Mouse (Mus musculus) heart, embryonic 12.5 days (tissue): ENCODE data around the gene Mical3. TPM values are rescaled to one million over a fixed set of nuclear protein-coding genes. Genes with fewer than 3 reads are reported as not detected.

Source experiments
- ATAC-seq: fragments of 200-750 bp; cut with Nextera tagmentation; 2 replicates; pipeline ENCODE4 v1.8.0; 2017; ENCODE audit warnings: moderate TSS enrichment, moderate library complexity; ENCODE audit not compliant: insufficient number of reproducible peaks, low FRiP score
- H3K27ac ChIP-seq: fragments of 300-500 bp; sonication (generic); 2 replicates; pipeline ENCODE4 v1.5.1; 2016; ENCODE audit warnings: mild to moderate bottlenecking, moderate library complexity; ENCODE audit not compliant: poor library complexity, severe bottlenecking
- H3K27me3 ChIP-seq: fragments of 300-500 bp; sonication (generic); replicated peaks from 2 replicates; pipeline ENCODE4 v1.6.1; 2016; ENCODE audit warnings: mild to moderate bottlenecking, moderate library complexity
- H3K36me3 ChIP-seq: fragments of 300-500 bp; sonication (generic); 2 replicates; pipeline ENCODE4 v1.6.1; 2016; ENCODE audit warnings: mild to moderate bottlenecking, moderate library complexity
- H3K4me1 ChIP-seq: fragments of 300-500 bp; sonication (generic); replicated peaks from 2 replicates; pipeline ENCODE4 v1.6.1; 2016; ENCODE audit warnings: mild to moderate bottlenecking
- H3K4me2 ChIP-seq: fragments of 300-500 bp; sonication (generic); 2 replicates; pipeline ENCODE4 v1.6.1; 2016; ENCODE audit warnings: mild to moderate bottlenecking, moderate library complexity
- H3K4me3 ChIP-seq: fragments of 300-500 bp; sonication (generic); 2 replicates; pipeline ENCODE4 v1.5.1; 2016; ENCODE audit warnings: mild to moderate bottlenecking
- H3K9ac ChIP-seq: fragments of 300-500 bp; sonication (generic); 2 replicates; pipeline ENCODE4 v1.6.1; 2016; ENCODE audit warnings: mild to moderate bottlenecking, moderate library complexity
- H3K9me3 ChIP-seq: fragments of 300-500 bp; sonication (generic); replicated peaks from 2 replicates; pipeline ENCODE4 v1.6.1; 2016; ENCODE audit warnings: mild to moderate bottlenecking, moderate library complexity
- WGBS: fragments of 180-500 bp; shearing (Covaris S2); methylation state at CpG from one replicate; pipeline ENCODE4 v1.1.7; 2016; 5-methylcytosine and 5-hydroxymethylcytosine counted together
- polyA plus RNA-seq: library from polyadenylated mRNA; unstranded; fragments of >200 nt; fragmentation: Nextera tagmentation; extraction: Ambion mirVana; gene quantifications from 2 replicates; pipeline ENCODE4 v1.2.1, GENCODE M21; 2016

Mical3 gene
- polyA plus RNA-seq, 1 experiment from 2014 or later, result 37.4 TPM

GRCm38 (mm10) chr6:121109181-121109981 is 21.4 kb downstream of the Mical3 start:
- peak; percentile 30 for ATAC-seq
- under 1% methylated on average over 49 of the region's 52 CpGs for WGBS
- Histone ChIP-seq H3K27me3 (no peaks in the 10 kb centered on the region), H3K4me3 (peak overlapping the region; percentile 97), H3K4me1 (peaks cover 58% of the 10 kb centered on the region), H3K4me2 (peak overlapping the region; percentile 71), H3K9ac (peak overlapping the region; percentile 98), H3K9me3 (no peaks in the 10 kb centered on the region), H3K27ac (peak overlapping the region; percentile 91), H3K36me3 (peaks cover 21% of the 10 kb centered on the region)

DNA sequence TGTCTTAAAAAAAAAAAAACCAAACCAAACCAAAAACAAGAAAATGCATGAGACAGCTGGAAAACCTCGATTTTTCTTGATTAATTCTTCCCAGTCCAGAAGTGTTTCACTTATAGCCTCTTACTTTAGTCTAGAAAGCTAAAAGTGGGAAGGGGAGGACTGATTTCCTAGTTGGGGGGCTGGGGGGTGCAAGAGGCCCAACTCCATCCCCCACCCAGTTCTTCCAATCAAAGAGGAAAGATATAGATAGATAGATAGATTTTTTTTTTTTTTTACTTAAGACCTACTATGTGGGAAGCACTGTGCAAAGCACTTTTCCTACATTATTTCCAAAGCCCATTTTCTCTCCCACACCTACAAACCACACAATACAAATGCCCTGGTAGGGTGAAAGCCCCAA is 22.7 kb downstream of the Mical3 start:
- 48% methylated on average over 1 of the region's 1 CpGs for WGBS
- peak overlapping the region; percentile 97 for H3K4me3 ChIP-seq
- peaks cover 71% of the 10 kb centered on the region for H3K4me1 ChIP-seq
- no peaks in the 10 kb centered on the region for H3K27me3 ChIP-seq
- peak overlapping the region; percentile 71 for H3K4me2 ChIP-seq
- no peak overlapping the region for H3K27ac ChIP-seq
- peaks cover 25% of the 10 kb centered on the region for H3K36me3 ChIP-seq
- peak overlapping the region; percentile 98; the same call in 1 of the 2 replicates for H3K9ac ChIP-seq
- no peaks in the 10 kb centered on the region for H3K9me3 ChIP-seq
- no peak for ATAC-seq

DNA sequence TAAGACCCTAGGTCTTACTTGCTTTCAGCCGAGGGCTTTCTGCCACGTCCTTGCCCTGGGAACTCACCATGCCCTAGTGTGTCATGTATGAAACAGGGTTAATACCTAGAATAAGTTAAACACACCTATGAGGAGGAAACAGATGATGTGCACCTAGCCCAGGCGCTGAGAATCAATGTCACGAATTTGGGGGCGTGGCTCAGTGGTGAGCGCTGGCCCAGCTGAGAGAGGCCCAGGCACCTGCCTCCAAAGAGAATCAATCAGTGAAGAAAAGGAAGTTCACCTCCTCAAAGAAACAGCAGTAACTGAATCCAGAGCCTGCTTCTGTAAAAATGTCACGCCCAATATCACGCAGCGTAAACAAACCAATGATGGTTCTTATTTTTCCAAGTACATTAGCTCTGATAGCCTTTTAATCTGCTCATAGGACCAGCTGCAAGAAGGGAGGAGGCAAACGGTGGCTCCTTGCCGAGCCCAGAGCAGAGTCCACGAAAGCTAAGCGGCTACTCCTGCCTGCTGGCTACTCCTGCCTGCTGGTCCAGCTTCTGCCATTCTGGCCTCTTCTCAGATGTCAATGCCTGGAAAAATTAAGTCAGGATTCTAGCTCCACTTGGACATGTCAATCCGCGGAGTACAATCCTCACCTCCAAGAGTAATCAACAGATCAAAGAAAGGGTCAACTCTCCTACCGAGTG is 23.9 kb downstream of the Mical3 start:
- no peak overlapping the region for H3K4me2 ChIP-seq
- H3K4me1 ChIP-seq, result peaks cover 72% of the 10 kb centered on the region
- WGBS, result 88% methylated on average over 16 of the region's 16 CpGs

DNA sequence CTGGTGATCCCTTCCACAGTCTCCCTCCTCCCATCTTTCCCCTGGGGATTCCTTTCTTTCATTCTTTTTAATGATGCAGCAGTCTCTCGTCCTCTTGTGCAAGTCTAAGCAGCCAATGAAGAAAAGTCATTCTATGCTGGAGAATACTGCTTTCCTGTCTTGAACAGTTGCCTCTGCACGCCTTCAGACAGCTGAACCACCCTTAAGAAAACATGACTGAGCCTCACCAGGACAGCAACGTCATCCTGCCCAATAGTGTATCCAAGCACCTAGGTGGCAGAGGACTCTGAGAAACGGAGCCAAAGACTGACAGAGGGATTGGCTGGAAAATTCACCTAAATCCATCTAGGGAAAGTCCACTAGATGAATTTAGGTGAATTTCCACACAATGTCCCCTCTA is 25.1 kb downstream of the Mical3 start:
- H3K27ac ChIP-seq, result no peak overlapping the region
- no peak overlapping the region for H3K9ac ChIP-seq
- no peak overlapping the region for H3K4me2 ChIP-seq
- peaks cover 74% of the 10 kb centered on the region for H3K4me1 ChIP-seq
- 53% methylated on average over 4 of the region's 4 CpGs for WGBS
- no peak for ATAC-seq
- peaks cover 25% of the 10 kb centered on the region for H3K36me3 ChIP-seq
- no peak overlapping the region for H3K4me3 ChIP-seq
- H3K9me3 ChIP-seq, result no peaks in the 10 kb centered on the region
- H3K27me3 ChIP-seq, result no peaks in the 10 kb centered on the region

More for the DNA sequence above, 23.9 kb downstream of the Mical3 start:
- H3K4me3 ChIP-seq, result no peak overlapping the region
- H3K9me3 ChIP-seq, result no peaks in the 10 kb centered on the region
- no peak overlapping the region for H3K9ac ChIP-seq
- no peak for ATAC-seq
- H3K27ac ChIP-seq, result no peak overlapping the region
- H3K36me3 ChIP-seq, result peaks cover 25% of the 10 kb centered on the region
- H3K27me3 ChIP-seq, result no peaks in the 10 kb centered on the region

DNA sequence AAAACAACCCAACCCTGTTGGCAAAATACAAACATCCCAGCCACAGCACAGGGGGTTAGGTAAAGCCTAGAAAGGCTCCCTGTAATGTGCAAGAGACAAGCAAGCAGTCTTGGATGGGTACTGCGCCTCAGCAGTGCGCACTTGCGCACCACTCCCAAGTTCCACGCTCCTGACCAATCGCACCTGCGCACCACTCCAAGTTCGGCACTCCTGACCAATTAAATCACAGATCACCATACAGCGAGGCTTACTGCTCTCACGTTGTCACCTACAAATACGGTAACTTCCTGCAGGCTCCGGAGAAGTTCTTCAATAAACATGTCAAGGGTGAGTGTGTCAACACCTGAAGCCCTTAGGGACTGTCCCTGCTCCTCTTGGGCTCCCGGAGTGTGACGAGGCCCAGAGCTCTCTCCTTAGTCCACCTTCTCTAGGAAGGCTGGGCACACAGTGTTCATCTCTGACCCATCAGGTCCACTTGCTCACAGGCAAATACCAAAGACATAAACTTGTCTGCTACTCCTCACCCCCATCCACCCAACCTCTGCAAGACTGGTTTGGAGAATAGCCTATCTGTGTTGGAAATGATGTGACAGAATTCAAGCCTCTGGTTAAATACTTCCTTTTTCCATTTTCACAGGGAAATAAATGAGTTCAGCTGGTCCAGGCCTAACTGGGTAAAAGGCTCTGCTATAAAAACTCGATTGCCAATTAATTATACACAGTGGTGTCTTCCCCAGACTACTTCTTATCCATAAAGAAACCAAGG is 27.2 kb downstream of the Mical3 start:
- Histone ChIP-seq H3K36me3 (peaks cover 25% of the 10 kb centered on the region), H3K4me2 (no peak overlapping the region), H3K27me3 (no peaks in the 10 kb centered on the region), H3K4me3 (no peak overlapping the region), H3K9me3 (no peaks in the 10 kb centered on the region), H3K9ac (no peak overlapping the region), H3K4me1 (peaks cover 85% of the 10 kb centered on the region), H3K27ac (no peak overlapping the region)
- 66% methylated on average over 14 of the region's 14 CpGs for WGBS
- ATAC-seq, result no peak

- H3K4me2 ChIP-seq, result no peak overlapping the region
- H3K4me1 ChIP-seq, result peaks cover 85% of the 10 kb centered on the region
Observed at GRCm38 (mm10) chr6:121102941-121103340, 27.9 kb downstream of the Mical3 start.

DNA sequence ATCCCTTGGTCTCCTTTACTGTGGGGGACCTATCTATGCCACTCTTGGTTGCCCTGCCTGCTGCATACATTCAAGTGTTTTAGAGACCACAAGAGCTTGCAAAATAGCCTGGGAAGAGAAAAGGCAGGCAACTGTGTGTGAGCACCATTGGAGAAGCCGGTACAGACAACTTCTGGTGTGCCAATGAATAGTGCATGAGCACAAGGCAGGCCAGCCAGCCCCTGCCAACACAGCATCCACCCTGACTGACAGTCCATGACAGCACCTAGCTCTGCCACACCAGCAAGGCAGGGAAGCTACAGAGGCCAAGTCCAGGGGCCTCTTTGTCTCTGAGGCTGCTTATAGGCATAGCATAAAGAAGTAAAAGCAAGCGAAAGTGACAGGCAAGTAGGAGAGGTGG is 28.7 kb downstream of the Mical3 start:
- 91% methylated on average over 2 of the region's 2 CpGs for whole genome bisulfite sequencing
- Histone ChIP-seq H3K4me2 (no peak overlapping the region), H3K27ac (no peak overlapping the region), H3K4me1 (peaks cover 93% of the 10 kb centered on the region), H3K9me3 (no peaks in the 10 kb centered on the region), H3K4me3 (no peak overlapping the region), H3K36me3 (peaks cover 18% of the 10 kb centered on the region), H3K9ac (no peak overlapping the region), H3K27me3 (no peaks in the 10 kb centered on the region)
- no peak for ATAC-seq

More at GRCm38 (mm10) chr6:121102941-121103340, 27.9 kb downstream of the Mical3 start:
- peak overlapping the region; percentile 17; the same call in 1 of the 2 replicates for H3K9ac ChIP-seq
- 54% methylated on average over 10 of the region's 10 CpGs for WGBS
- no peak overlapping the region for H3K27ac ChIP-seq
- peaks cover 25% of the 10 kb centered on the region for H3K36me3 ChIP-seq
- H3K9me3 ChIP-seq, result no peaks in the 10 kb centered on the region
- no peaks in the 10 kb centered on the region for H3K27me3 ChIP-seq
- ATAC-seq, result no peak
- no peak overlapping the region for H3K4me3 ChIP-seq

- WGBS, result 80% methylated on average over 5 of the region's 5 CpGs
- peaks cover 97% of the 10 kb centered on the region for H3K4me1 ChIP-seq
- H3K27me3 ChIP-seq, result no peaks in the 10 kb centered on the region
- H3K4me2 ChIP-seq, result no peak overlapping the region
- no peak for ATAC-seq
- H3K9ac ChIP-seq, result 0 out of 2 replicates have a peak overlapping the region, but pooled peaks have one; percentile 15
- no peaks in the 10 kb centered on the region for H3K9me3 ChIP-seq
- no peak overlapping the region for H3K27ac ChIP-seq
- peaks cover 12% of the 10 kb centered on the region for H3K36me3 ChIP-seq
- H3K4me3 ChIP-seq, result no peak overlapping the region
Observed at GRCm38 (mm10) chr6:121101201-121101600, 29.6 kb downstream of the Mical3 start.

DNA sequence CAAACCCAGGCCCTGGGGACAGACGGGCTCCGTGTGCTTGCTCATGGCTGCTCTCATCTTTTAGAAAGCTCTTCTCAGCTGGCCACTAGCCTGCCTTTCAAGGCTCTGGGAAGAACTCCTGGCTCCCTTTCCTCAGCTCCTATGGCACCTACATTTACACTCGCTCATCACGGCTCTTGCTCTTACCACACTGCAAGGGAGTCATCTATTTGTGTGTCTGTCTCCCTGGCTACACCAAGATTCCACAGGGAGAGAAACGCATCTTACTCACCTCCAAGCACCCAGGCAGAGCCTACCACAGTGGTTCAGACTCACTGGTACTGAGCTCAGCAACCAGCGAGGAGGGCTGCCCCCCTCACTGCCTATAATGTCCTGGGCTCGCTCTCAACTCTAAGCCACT is 31.0 kb downstream of the Mical3 start:
- Histone ChIP-seq H3K36me3 (peaks cover 16% of the 10 kb centered on the region), H3K27me3 (no peaks in the 10 kb centered on the region), H3K9me3 (no peaks in the 10 kb centered on the region), H3K9ac (peak overlapping the region; percentile 32; the same call in 1 of the 2 replicates), H3K4me1 (peaks cover 93% of the 10 kb centered on the region), H3K4me3 (no peak overlapping the region), H3K27ac (0 out of 2 replicates have a peak overlapping the region, but pooled peaks have one; percentile 14), H3K4me2 (no peak overlapping the region)
- WGBS, result 68% methylated on average over 7 of the region's 7 CpGs
- ATAC-seq, result no peak

DNA sequence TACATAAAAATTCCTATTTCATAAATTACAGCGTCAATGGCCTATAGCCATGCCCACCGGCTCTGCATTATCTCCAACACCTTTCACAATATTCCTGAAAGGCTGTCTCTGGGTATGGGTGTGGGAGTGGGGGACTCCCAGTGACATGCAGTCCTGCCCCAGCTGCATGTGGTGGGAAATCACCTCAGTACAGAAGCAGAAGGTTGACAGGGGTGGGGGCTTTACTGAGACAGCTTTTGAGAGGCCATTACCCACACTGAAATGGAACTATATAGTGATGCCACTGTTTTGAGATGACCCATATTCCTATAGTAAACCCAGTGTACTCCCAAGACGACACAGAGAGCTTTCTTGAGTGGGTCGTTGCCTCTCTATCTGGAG is 31.6 kb downstream of the Mical3 start:
- no peaks in the 10 kb centered on the region for H3K27me3 ChIP-seq
- 0 out of 2 replicates have a peak, but pooled peaks cover 11% of the 10 kb centered on the region for H3K36me3 ChIP-seq
- no peaks in the 10 kb centered on the region for H3K9me3 ChIP-seq
- ATAC-seq, result no peak
- 62% methylated on average over 4 of the region's 4 CpGs for WGBS
- peaks cover 93% of the 10 kb centered on the region for H3K4me1 ChIP-seq
- no peak overlapping the region for H3K4me2 ChIP-seq
- H3K4me3 ChIP-seq, result no peak overlapping the region
- no peak overlapping the region for H3K27ac ChIP-seq
- no peak overlapping the region for H3K9ac ChIP-seq
